Mouse (Mus musculus) forebrain, embryonic 12.5 days (tissue): Measurements from ENCODE around the gene Ccna2. TPM values are rescaled to one million over a fixed set of nuclear protein-coding genes. Genes with fewer than 3 reads are reported as not detected.
A peak's percentile ranks its signal among the peaks of the same experiment; 100 is the strongest.

ENCODE experiments used
- ATAC-seq: fragments of 200-750 bp; cut with Nextera tagmentation; 2 replicates; pipeline ENCODE4 v1.8.0; 2017; ENCODE audit warnings: moderate TSS enrichment; ENCODE audit not compliant: low FRiP score
- H3K27ac ChIP-seq: fragments of 300-500 bp; sonication (generic); 2 replicates; pipeline ENCODE4 v1.5.1; 2016; ENCODE audit warnings: mild to moderate bottlenecking
- H3K27me3 ChIP-seq: fragments of 300-500 bp; sonication (generic); 2 replicates; pipeline ENCODE4 v1.6.1; 2016; ENCODE audit warnings: mild to moderate bottlenecking
- H3K36me3 ChIP-seq: fragments of 300-500 bp; sonication (generic); replicated peaks from 2 replicates; pipeline ENCODE4 v1.6.1; 2016; ENCODE audit warnings: mild to moderate bottlenecking
- H3K4me1 ChIP-seq: fragments of 300-500 bp; sonication (generic); 2 replicates; pipeline ENCODE4 v1.6.1; 2016
- H3K4me2 ChIP-seq: fragments of 300-500 bp; sonication (generic); 2 replicates; pipeline ENCODE4 v1.6.1; 2016; ENCODE audit warnings: mild to moderate bottlenecking, moderate library complexity
- H3K4me3 ChIP-seq: fragments of 300-500 bp; sonication (generic); replicated peaks from 2 replicates; pipeline ENCODE4 v1.5.1; 2016; ENCODE audit warnings: mild to moderate bottlenecking
- H3K9ac ChIP-seq: fragments of 300-500 bp; sonication (generic); 2 replicates; pipeline ENCODE4 v1.6.1; 2016; ENCODE audit warnings: mild to moderate bottlenecking
- H3K9me3 ChIP-seq: fragments of 300-500 bp; sonication (generic); 2 replicates; pipeline ENCODE4 v1.6.1; 2016
- WGBS: fragments of 180-500 bp; shearing (Covaris S2); methylation state at CpG from one replicate; pipeline ENCODE4 v1.1.7; 2016; 5-methylcytosine and 5-hydroxymethylcytosine counted together
- polyA plus RNA-seq: library from polyadenylated mRNA; unstranded; fragments of >200 nt; fragmentation: Nextera tagmentation; extraction: Ambion mirVana; gene quantifications from 2 replicates; pipeline ENCODE4 v1.2.1, GENCODE M21; 2016

Ccna2 gene
- polyA plus RNA-seq, 1 experiment from 2014 or later, result 244 TPM

GRCm38 (mm10) chr3:36531242-36531641 is 40.7 kb downstream of the Ccna2 start:
- peaks cover 25% of the 10 kb centered on the region; the same call in 1 of the 2 replicates for H3K27me3 ChIP-seq
- H3K4me3 ChIP-seq, result no peak overlapping the region
- H3K36me3 ChIP-seq, result no peaks in the 10 kb centered on the region
- ATAC-seq, result no peak
- H3K4me1 ChIP-seq, result peaks cover 10% of the 10 kb centered on the region; the same call in 1 of the 2 replicates
- H3K4me2 ChIP-seq, result no peak overlapping the region
- no peaks in the 10 kb centered on the region for H3K9me3 ChIP-seq
- no peak overlapping the region for H3K9ac ChIP-seq
- 42% methylated on average over 2 of the region's 2 CpGs for WGBS
- H3K27ac ChIP-seq, result no peak overlapping the region

- 80% methylated on average over 5 of the region's 5 CpGs for WGBS
- H3K27ac ChIP-seq, result no peak overlapping the region
- no peak for ATAC-seq
- no peak overlapping the region for H3K4me3 ChIP-seq
- H3K27me3 ChIP-seq, result peaks cover 25% of the 10 kb centered on the region; the same call in 1 of the 2 replicates
- no peaks in the 10 kb centered on the region for H3K36me3 ChIP-seq
- H3K9ac ChIP-seq, result no peak overlapping the region
- no peak overlapping the region for H3K4me2 ChIP-seq
- peaks cover 10% of the 10 kb centered on the region; the same call in 1 of the 2 replicates for H3K4me1 ChIP-seq
- H3K9me3 ChIP-seq, result no peaks in the 10 kb centered on the region
Measured at GRCm38 (mm10) chr3:36530781-36531180, 41.2 kb downstream of the Ccna2 start.

GRCm38 (mm10) chr3:36530345-36530744 is 41.6 kb downstream of the Ccna2 start:
- H3K4me2 ChIP-seq, result no peak overlapping the region
- no peaks in the 10 kb centered on the region for H3K36me3 ChIP-seq
- no peak overlapping the region for H3K27ac ChIP-seq
- H3K9me3 ChIP-seq, result no peaks in the 10 kb centered on the region
- no peak overlapping the region for H3K4me3 ChIP-seq
- H3K4me1 ChIP-seq, result peaks cover 10% of the 10 kb centered on the region; the same call in 1 of the 2 replicates
- peaks cover 25% of the 10 kb centered on the region; the same call in 1 of the 2 replicates for H3K27me3 ChIP-seq
- H3K9ac ChIP-seq, result no peak overlapping the region
- 88% methylated on average over 6 of the region's 6 CpGs for WGBS
- no peak for ATAC-seq

- Histone ChIP-seq H3K9ac (no peak overlapping the region), H3K27ac (no peak overlapping the region), H3K36me3 (no peaks in the 10 kb centered on the region), H3K4me1 (peaks cover 13% of the 10 kb centered on the region), H3K4me3 (no peak overlapping the region), H3K4me2 (no peak overlapping the region), H3K27me3 (peaks cover 36% of the 10 kb centered on the region), H3K9me3 (no peaks in the 10 kb centered on the region)
- no peak for ATAC-seq
- 87% methylated on average over 3 of the region's 3 CpGs for WGBS
Measured at GRCm38 (mm10) chr3:36524466-36524865, 47.5 kb downstream of the Ccna2 start.

GRCm38 (mm10) chr3:36522137-36522536 is 49.8 kb downstream of the Ccna2 start:
- no peak for ATAC-seq
- Histone ChIP-seq H3K4me1 (peaks cover 13% of the 10 kb centered on the region), H3K4me3 (no peak overlapping the region; the same call in 1 of the 2 replicates), H3K9ac (no peak overlapping the region), H3K36me3 (no peaks in the 10 kb centered on the region), H3K27ac (no peak overlapping the region), H3K4me2 (peak overlapping the region; percentile 84), H3K9me3 (no peaks in the 10 kb centered on the region), H3K27me3 (peaks cover 39% of the 10 kb centered on the region)
- WGBS, result 4% methylated on average over 4 of the region's 4 CpGs

GRCm38 (mm10) chr3:36521073-36522060 is 50.6 kb downstream of the Ccna2 start, which contains the start of gene Gm11549:
TSS of gene Gm11549 (minus strand) at chr3:36521813.
- peaks cover 13% of the 10 kb centered on the region for H3K4me1 ChIP-seq
- peak within 1 kb of the TSS; percentile 59 for H3K9ac ChIP-seq
- H3K36me3 ChIP-seq, result no peaks in the 10 kb centered on the region
- under 1% methylated on average over 51 of the region's 51 CpGs for WGBS
- H3K27ac ChIP-seq, result no peak within 1 kb of the TSS
- H3K27me3 ChIP-seq, result peaks cover 39% of the 10 kb centered on the region
- H3K4me3 ChIP-seq, result peak within 1 kb of the TSS; percentile 52
- peak; percentile 76 for ATAC-seq
- H3K9me3 ChIP-seq, result no peaks in the 10 kb centered on the region
- H3K4me2 ChIP-seq, result peak within 1 kb of the TSS; percentile 84

- Histone ChIP-seq H3K4me3 (no peak overlapping the region), H3K9ac (no peak overlapping the region), H3K4me1 (peaks cover 3% of the 10 kb centered on the region), H3K9me3 (no peaks in the 10 kb centered on the region), H3K27ac (no peak overlapping the region), H3K27me3 (peaks cover 19% of the 10 kb centered on the region), H3K36me3 (no peaks in the 10 kb centered on the region), H3K4me2 (no peak overlapping the region)
- 91% methylated on average over 9 of the region's 9 CpGs for WGBS
- ATAC-seq, result no peak
Measured at GRCm38 (mm10) chr3:36516196-36516595, 55.8 kb downstream of the Ccna2 start.

Other genes starting within 250 kb of the Ccna2 start
- gene Anxa5, start 96.3 kb downstream of the Ccna2 start, polyA plus RNA-seq, result 67.5 and 75.3 TPM in 2 replicates
- gene 1810062G17Rik, start 96.2 kb downstream of the Ccna2 start, polyA plus RNA-seq, result 0.45 and 0.57 TPM in 2 replicates
- gene Gm11549, start 50.3 kb downstream of the Ccna2 start, polyA plus RNA-seq, result 1.1 and 1.4 TPM in 2 replicates
- gene Exosc9, start 19.5 kb downstream of the Ccna2 start, polyA plus RNA-seq, result 84.2 and 86.1 TPM in 2 replicates
- 19.6 and 20.9 TPM in 2 replicates for gene Bbs7, start 41.3 kb upstream of the Ccna2 start, polyA plus RNA-seq
- gene Trpc3, start 118.0 kb upstream of the Ccna2 start, polyA plus RNA-seq, result 5.7 and 5.9 TPM in 2 replicates